Mouse (Mus musculus): Measurements from ENCODE around the gene Esrrg. TPM values are rescaled to one million over a fixed set of nuclear protein-coding genes. Genes with fewer than 3 reads are reported as not detected.

Esrrg gene
- polyA plus RNA-seq, 1 experiment from 2014 or later = 23.5 TPM

DNA sequence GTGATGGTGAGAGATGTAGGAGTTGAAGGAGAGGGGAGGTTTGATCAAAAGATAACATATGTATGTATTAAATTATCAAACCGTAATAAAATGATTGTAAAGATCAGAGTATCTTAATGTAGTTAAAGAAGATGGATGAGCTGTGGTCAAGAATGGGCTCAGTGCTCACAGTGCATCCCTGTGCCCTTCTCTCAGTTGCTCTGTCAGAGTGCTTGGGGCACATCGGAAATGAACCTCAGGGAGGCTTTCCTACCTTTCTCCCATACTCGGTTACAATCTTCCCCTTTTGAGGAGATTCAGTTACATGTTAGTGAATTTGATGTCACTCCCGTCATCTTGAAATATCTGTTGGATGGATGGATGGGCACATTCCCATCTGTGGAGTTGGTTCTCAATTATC, 359.8 kb downstream of the Esrrg start:
- no peaks in the 10 kb centered on the region for H3K36me3 ChIP-seq (ENCODE audit: control insufficient read depth, insufficient read depth)
- H3K4me3 ChIP-seq (ENCODE audit: low read length) = no peak overlapping the region
- no peak overlapping the region for H3K27ac ChIP-seq (ENCODE audit: low read length)
- no peaks in the 10 kb centered on the region for H3K27me3 ChIP-seq (ENCODE audit: control insufficient read depth, insufficient read depth, low read length)
- peaks cover 6% of the 10 kb centered on the region for H3K4me1 ChIP-seq (ENCODE audit: control insufficient read depth, insufficient read depth, low read length)
- WGBS = 89% methylated on average over 4 of the region's 4 CpGs
- no peak for ATAC-seq (replicated peaks; ENCODE audit: extremely low read depth, insufficient read depth, low FRiP score)
- no peak overlapping the region for H3K9ac ChIP-seq (ENCODE audit: low read length)
- no peaks in the 10 kb centered on the region for H3K9me3 ChIP-seq (replicated peaks; ENCODE audit: control insufficient read depth, low read length)
- H3K4me2 ChIP-seq (ENCODE audit: low read depth, low read length) = no peak overlapping the region

DNA sequence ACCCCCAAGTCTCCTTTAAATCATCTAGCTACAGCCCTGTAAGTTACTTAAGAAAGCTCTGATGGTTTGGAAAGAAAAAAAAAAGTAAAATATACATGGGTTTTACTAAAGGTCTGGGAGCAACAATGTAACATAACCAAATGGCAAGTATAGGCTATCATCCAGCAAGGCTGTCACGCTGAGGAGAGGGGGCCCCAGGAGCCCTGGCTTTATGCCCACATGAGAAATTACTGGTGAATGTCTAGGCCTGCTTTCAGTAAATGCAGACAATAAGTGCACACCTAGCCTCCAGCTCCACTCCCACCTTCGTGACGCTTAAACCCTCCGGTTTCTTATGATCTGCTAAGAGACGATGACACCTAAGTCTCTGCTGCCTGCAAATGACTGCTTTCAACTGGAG, 360.9 kb downstream of the Esrrg start:
- H3K36me3 ChIP-seq (ENCODE audit: control insufficient read depth, insufficient read depth) = no peaks in the 10 kb centered on the region
- no peak overlapping the region for H3K9ac ChIP-seq (ENCODE audit: low read length)
- H3K27me3 ChIP-seq (ENCODE audit: control insufficient read depth, insufficient read depth, low read length) = no peaks in the 10 kb centered on the region
- H3K9me3 ChIP-seq (replicated peaks; ENCODE audit: control insufficient read depth, low read length) = no peaks in the 10 kb centered on the region
- H3K4me2 ChIP-seq (ENCODE audit: low read depth, low read length) = no peak overlapping the region
- peaks cover 11% of the 10 kb centered on the region for H3K4me1 ChIP-seq (ENCODE audit: control insufficient read depth, insufficient read depth, low read length)
- ATAC-seq (replicated peaks; ENCODE audit: extremely low read depth, insufficient read depth, low FRiP score) = no peak
- no peak overlapping the region for H3K4me3 ChIP-seq (ENCODE audit: low read length)
- H3K27ac ChIP-seq (ENCODE audit: low read length) = peak overlapping the region; percentile 59; the same call in 1 of the 2 replicates
- 52% methylated on average over 5 of the region's 5 CpGs for WGBS

DNA sequence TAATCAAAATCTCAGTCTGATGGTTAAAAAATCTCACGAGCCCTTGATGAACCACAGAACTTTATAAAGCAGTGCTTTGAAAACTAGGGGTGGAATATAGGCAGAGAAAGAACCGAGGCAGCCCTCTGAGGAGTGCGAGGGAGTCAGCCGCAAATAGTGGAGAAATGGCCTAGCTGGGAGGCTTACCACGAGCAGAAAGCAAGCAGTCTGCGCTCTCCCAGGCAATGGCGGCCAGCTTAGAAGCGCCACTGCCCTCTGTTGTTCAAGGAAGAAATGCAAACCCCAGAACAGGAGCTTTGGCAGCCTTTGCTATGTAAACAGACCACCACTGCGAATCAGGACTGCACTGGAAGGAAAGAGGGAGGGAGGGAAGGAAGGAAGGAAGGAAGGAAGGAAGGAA, 365.8 kb downstream of the Esrrg start:
- Histone ChIP-seq H3K4me3 (ENCODE audit: low read length) (no peak overlapping the region), H3K27ac (ENCODE audit: low read length) (no peak overlapping the region), H3K4me2 (ENCODE audit: low read depth, low read length) (no peak overlapping the region), H3K27me3 (ENCODE audit: control insufficient read depth, insufficient read depth, low read length) (no peaks in the 10 kb centered on the region), H3K4me1 (ENCODE audit: control insufficient read depth, insufficient read depth, low read length) (peaks cover 5% of the 10 kb centered on the region), H3K9me3 (replicated peaks; ENCODE audit: control insufficient read depth, low read length) (no peaks in the 10 kb centered on the region), H3K36me3 (ENCODE audit: control insufficient read depth, insufficient read depth) (no peaks in the 10 kb centered on the region), H3K9ac (ENCODE audit: low read length) (no peak overlapping the region)
- 11% methylated on average over 9 of the region's 9 CpGs for WGBS
- ATAC-seq (replicated peaks; ENCODE audit: extremely low read depth, insufficient read depth, low FRiP score) = peak; percentile 37; the same call in 1 of the 2 replicates

DNA sequence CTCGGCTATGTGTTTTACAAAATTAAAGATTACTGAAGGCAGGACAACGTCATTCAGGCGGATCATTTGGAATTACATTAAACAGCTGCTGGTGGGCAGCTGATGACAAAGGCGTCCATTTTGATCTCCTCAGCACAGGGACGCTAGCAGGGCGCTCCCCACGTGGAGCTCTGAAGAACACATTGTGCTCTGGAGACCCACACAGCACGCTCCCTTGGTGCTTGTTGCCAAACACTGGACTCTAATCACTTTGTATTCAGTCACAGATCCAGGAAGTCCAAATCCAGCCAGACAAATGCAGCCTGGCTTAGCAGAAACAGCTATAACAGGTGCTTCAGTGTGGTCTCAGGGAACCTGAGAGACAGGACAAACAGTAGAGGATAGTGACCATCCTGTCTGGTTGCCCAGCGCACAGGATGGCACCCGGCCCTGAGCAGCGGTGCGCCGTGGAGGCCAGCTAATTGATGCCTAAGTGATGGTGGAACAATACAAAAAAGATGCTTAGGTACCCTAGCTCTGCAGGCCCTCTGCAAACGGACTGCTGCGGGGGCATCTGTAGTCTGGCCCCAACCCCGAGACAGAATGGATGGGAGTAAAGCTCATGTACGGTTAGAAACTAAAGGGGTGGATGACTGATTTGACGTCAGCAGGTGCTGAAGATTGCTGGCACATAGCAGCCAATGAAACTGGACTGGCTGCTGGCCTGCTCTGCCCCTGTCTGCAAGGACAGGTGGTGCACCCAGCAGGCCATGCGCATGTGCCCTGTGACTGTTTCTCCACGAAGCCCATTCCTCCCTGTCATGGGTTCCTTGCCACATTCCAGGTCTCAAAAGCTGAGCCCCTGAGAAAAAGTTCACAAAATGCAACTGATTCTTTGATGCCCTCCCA, 367.1 kb downstream of the Esrrg start:
- Histone ChIP-seq H3K4me3 (ENCODE audit: low read length) (no peak overlapping the region), H3K27me3 (ENCODE audit: control insufficient read depth, insufficient read depth, low read length) (no peaks in the 10 kb centered on the region), H3K4me1 (ENCODE audit: control insufficient read depth, insufficient read depth, low read length) (peaks cover 4% of the 10 kb centered on the region), H3K27ac (ENCODE audit: low read length) (no peak overlapping the region), H3K9ac (ENCODE audit: low read length) (no peak overlapping the region), H3K4me2 (ENCODE audit: low read depth, low read length) (no peak overlapping the region), H3K36me3 (ENCODE audit: control insufficient read depth, insufficient read depth) (no peaks in the 10 kb centered on the region), H3K9me3 (replicated peaks; ENCODE audit: control insufficient read depth, low read length) (0 out of 2 replicates have a peak, but pooled peaks cover 2% of the 10 kb centered on the region)
- 85% methylated on average over 20 of the region's 20 CpGs for WGBS
- no peak for ATAC-seq (replicated peaks; ENCODE audit: extremely low read depth, insufficient read depth, low FRiP score)

DNA sequence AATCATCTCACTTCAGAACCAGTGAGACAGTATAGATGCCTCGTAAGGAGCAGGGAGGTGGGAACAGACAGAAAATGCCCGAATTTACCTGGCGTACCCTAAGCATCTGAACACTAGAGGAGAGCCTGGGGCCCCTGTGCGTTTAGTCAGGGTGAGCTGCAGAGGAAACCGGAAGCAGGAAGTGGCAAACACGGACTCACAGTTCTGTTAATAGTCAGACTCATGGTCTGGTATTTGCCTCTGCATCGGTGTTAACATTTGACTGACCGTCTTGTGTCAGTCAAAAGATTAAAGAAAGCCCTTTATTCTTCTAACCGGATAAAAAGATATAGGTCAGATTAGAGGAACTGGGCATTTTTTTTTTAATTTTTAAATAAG, 367.8 kb downstream of the Esrrg start:
- 65% methylated on average over 9 of the region's 9 CpGs for WGBS
- no peak overlapping the region for H3K27ac ChIP-seq (ENCODE audit: low read length)

DNA sequence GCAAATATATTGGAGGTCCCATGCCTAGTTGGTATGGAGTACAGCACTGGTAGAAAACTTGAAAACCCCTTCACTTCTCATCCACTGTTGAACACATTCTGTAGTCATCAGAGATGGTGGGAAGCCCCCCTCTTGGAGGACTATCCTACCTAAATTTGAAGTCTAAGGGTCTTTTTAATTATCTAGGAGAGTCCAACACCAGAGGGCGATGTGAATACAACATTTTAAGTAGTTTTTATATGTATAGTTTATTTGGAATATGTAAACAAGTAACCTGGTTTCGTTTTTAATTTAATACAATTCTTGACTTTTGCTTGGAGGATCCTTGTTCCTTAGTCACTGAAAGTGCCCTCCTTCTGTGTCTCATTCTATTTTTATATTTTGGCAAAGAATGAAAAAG, 372.4 kb downstream of the Esrrg start:
- WGBS = 71% methylated on average over 2 of the region's 2 CpGs

More for the DNA sequence above, 367.8 kb downstream of the Esrrg start:
- H3K4me3 ChIP-seq (ENCODE audit: low read length) = no peak overlapping the region
- peaks cover 4% of the 10 kb centered on the region for H3K4me1 ChIP-seq (ENCODE audit: control insufficient read depth, insufficient read depth, low read length)
- no peaks in the 10 kb centered on the region for H3K36me3 ChIP-seq (ENCODE audit: control insufficient read depth, insufficient read depth)
- H3K27me3 ChIP-seq (ENCODE audit: control insufficient read depth, insufficient read depth, low read length) = no peaks in the 10 kb centered on the region
- H3K9me3 ChIP-seq (replicated peaks; ENCODE audit: control insufficient read depth, low read length) = 0 out of 2 replicates have a peak, but pooled peaks cover 2% of the 10 kb centered on the region
- no peak for ATAC-seq (replicated peaks; ENCODE audit: extremely low read depth, insufficient read depth, low FRiP score)
- H3K4me2 ChIP-seq (ENCODE audit: low read depth, low read length) = no peak overlapping the region
- no peak overlapping the region for H3K9ac ChIP-seq (ENCODE audit: low read length)

DNA sequence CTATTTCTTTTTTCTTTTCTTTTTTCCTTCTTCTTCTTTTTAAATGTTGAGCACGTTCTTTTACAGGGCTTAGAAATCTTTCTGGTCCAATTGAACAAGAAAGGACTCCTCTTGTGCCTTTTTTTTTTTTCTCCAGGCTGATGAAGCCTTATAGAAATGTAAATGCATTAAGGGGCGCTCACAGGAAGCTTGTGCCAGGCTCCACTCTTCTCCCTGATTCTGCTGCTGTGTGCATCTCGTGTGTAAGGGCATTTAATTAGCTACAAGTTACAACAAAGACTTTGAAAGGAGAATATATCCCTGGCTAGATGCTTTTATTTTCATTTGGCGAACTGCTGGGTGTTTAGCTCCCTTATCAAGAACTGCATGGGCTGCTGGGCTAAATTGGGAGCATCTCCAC, 374.6 kb downstream of the Esrrg start:
- H3K36me3 ChIP-seq (ENCODE audit: control insufficient read depth, insufficient read depth) = no peaks in the 10 kb centered on the region
- no peaks in the 10 kb centered on the region for H3K27me3 ChIP-seq (ENCODE audit: control insufficient read depth, insufficient read depth, low read length)
- 48% methylated on average over 4 of the region's 4 CpGs for WGBS
- peak overlapping the region; percentile 7; the same call in 1 of the 2 replicates for H3K9ac ChIP-seq (ENCODE audit: low read length)
- H3K27ac ChIP-seq (ENCODE audit: low read length) = no peak overlapping the region
- 0 out of 2 replicates have a peak, but pooled peaks cover 2% of the 10 kb centered on the region for H3K9me3 ChIP-seq (replicated peaks; ENCODE audit: control insufficient read depth, low read length)
- no peak overlapping the region for H3K4me3 ChIP-seq (ENCODE audit: low read length)
- H3K4me2 ChIP-seq (ENCODE audit: low read depth, low read length) = no peak overlapping the region
- H3K4me1 ChIP-seq (ENCODE audit: control insufficient read depth, insufficient read depth, low read length) = peaks cover 2% of the 10 kb centered on the region; the same call in 1 of the 2 replicates
- no peak for ATAC-seq (replicated peaks; ENCODE audit: extremely low read depth, insufficient read depth, low FRiP score)

More for the DNA sequence above, 372.4 kb downstream of the Esrrg start:
- Histone ChIP-seq H3K4me3 (ENCODE audit: low read length) (no peak overlapping the region), H3K4me2 (ENCODE audit: low read depth, low read length) (no peak overlapping the region), H3K36me3 (ENCODE audit: control insufficient read depth, insufficient read depth) (no peaks in the 10 kb centered on the region), H3K9ac (ENCODE audit: low read length) (no peak overlapping the region), H3K27ac (ENCODE audit: low read length) (no peak overlapping the region), H3K27me3 (ENCODE audit: control insufficient read depth, insufficient read depth, low read length) (no peaks in the 10 kb centered on the region), H3K4me1 (ENCODE audit: control insufficient read depth, insufficient read depth, low read length) (peaks cover 2% of the 10 kb centered on the region; the same call in 1 of the 2 replicates), H3K9me3 (replicated peaks; ENCODE audit: control insufficient read depth, low read length) (0 out of 2 replicates have a peak, but pooled peaks cover 2% of the 10 kb centered on the region)
- ATAC-seq (replicated peaks; ENCODE audit: extremely low read depth, insufficient read depth, low FRiP score) = no peak

DNA sequence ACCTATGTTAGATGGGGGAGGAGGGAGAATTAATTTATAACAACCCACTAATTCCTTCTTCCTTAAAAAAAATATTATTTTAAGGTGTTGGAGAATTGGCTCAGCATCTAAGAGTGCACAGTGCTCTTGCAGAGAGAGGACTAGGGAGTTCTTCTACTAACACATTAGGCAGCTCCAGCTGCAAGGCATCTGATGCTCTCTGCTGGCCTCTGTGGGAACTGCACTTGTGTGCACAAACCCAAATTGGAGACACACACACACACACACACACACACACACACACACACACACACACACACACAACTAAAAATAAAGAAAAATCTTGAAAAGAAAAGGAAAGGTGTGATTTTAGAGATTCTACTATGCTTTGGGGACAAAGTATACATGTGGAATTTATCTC, 381.6 kb downstream of the Esrrg start:
- no peak overlapping the region for H3K4me2 ChIP-seq (ENCODE audit: low read depth, low read length)
- H3K36me3 ChIP-seq (ENCODE audit: control insufficient read depth, insufficient read depth) = no peaks in the 10 kb centered on the region
- H3K9ac ChIP-seq (ENCODE audit: low read length) = no peak overlapping the region
- H3K27me3 ChIP-seq (ENCODE audit: control insufficient read depth, insufficient read depth, low read length) = no peaks in the 10 kb centered on the region
- no peak overlapping the region for H3K27ac ChIP-seq (ENCODE audit: low read length)
- no peak overlapping the region for H3K4me3 ChIP-seq (ENCODE audit: low read length)
- no peak for ATAC-seq (replicated peaks; ENCODE audit: extremely low read depth, insufficient read depth, low FRiP score)
- no peaks in the 10 kb centered on the region for H3K9me3 ChIP-seq (replicated peaks; ENCODE audit: control insufficient read depth, low read length)
- H3K4me1 ChIP-seq (ENCODE audit: control insufficient read depth, insufficient read depth, low read length) = no peaks in the 10 kb centered on the region

DNA sequence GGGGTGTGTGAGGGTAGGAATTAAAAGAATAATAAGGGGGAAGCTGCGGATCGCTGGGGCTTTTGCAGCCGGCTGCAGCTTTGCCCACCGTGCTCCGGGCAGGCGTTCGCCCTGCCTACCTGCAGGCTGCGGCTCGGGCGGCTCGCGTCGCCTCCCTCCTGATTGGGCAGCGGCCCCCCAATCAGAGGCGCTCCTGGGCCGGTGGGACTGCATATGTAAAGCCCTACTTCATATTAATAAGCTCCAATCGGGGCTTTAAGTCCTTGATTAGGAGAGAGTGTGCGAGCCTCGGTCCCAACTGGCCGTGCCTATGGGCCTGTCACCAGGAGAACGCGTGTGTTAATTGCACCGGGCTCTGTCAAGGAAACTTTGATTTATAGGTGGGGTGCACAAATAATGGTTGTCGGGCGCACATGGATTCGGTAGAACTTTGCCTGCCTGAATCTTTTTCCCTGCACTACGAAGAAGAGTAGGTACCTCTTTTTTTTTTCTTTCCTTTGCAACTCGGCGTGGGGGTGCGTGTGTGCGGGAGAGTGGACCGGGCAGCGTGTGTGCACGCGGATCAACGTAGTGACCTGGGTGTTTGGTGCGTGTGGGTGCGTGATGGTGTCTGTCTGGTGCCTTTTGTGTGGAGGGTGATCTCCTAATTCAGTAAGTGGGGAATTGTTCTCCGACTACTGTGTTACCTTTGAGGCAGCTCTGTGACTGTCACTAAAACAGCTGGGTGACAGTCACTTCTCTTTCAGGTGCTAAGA, 389.2 kb downstream of the Esrrg start:
- Histone ChIP-seq H3K4me3 (ENCODE audit: low read length) (peak overlapping the region; percentile 70), H3K4me2 (ENCODE audit: low read depth, low read length) (peak overlapping the region; percentile 67), H3K9me3 (replicated peaks; ENCODE audit: control insufficient read depth, low read length) (no peaks in the 10 kb centered on the region), H3K4me1 (ENCODE audit: control insufficient read depth, insufficient read depth, low read length) (no peaks in the 10 kb centered on the region), H3K9ac (ENCODE audit: low read length) (peak overlapping the region; percentile 76), H3K27ac (ENCODE audit: low read length) (peak overlapping the region; percentile 83), H3K36me3 (ENCODE audit: control insufficient read depth, insufficient read depth) (no peaks in the 10 kb centered on the region), H3K27me3 (ENCODE audit: control insufficient read depth, insufficient read depth, low read length) (no peaks in the 10 kb centered on the region)
- under 1% methylated on average over 39 of the region's 39 CpGs for WGBS
- ATAC-seq (replicated peaks; ENCODE audit: extremely low read depth, insufficient read depth, low FRiP score) = peak; percentile 97

Measured in heart, embryonic 16.5 days (tissue).